In genomic region chr11:109494890-109495770, GRCm38 (mm10) we compare ENCODE assay signal across 10 mouse cellular contexts. TPM values are rescaled to one million over a fixed set of nuclear protein-coding genes. Genes with fewer than 3 reads are reported as not detected.
DNase-seq lines count a peak whose midpoint lies in the region.
"Had no signal": no experiment of that assay in that cellular context is flagged by ENCODE, and none has a peak within 500 bp of the region (broad histone marks: within the 10 kb centered on the region; RNA-seq: fewer than 3 reads in every experiment).

No protein-coding gene starts in this region.

- 53% methylated on average over 24 of the region's 24 CpGs for WGBS in macrophage (ENCODE audit: missing documents)

- no peaks in the 10 kb centered on the region for H3K36me3 ChIP-seq in macrophage (ENCODE audit: inconsistent target)
- H3K36me3 ChIP-seq: neural tube, embryonic 15.5 days had no signal

- peak overlapping the region; percentile 51 for H3K27ac ChIP-seq in macrophage
- H3K27ac ChIP-seq: hindbrain, embryonic 14.5 days; neural tube, embryonic 15.5 days had no signal

- H3K79me2 ChIP-seq in macrophage (ENCODE audit: inconsistent target): no peaks in the 10 kb centered on the region

- peak; percentile 47 for DNase-seq in embryo, embryonic 10.5 days (ENCODE audit: low spot score)
- no peak for DNase-seq in embryo, embryonic 11 days
- DNase-seq in 416B (ENCODE audit: low read depth): peak; percentile 73
- peak; percentile 64 for DNase-seq in kidney, adult 18-20 months
- no peak for DNase-seq in right cerebral cortex, postnatal 4 days
- no peak for DNase-seq in cerebellum, adult 9-10 months
- DNase-seq in right cerebral cortex, postnatal 14 days: no peak

- no peak overlapping the region for H3K4me3 ChIP-seq in macrophage (ENCODE audit: inconsistent target)
- H3K4me3 ChIP-seq: neural tube, embryonic 15.5 days had no signal

RNA-seq across cellular contexts. Expression of gene Slc16a6, which starts 21.7 kb away (rescaled TPM):
- 100 to 1,000 TPM in 25 of 26 experiments, 10 to 100 TPM in 1; 68.8 to 273 (median 190) TPM for total RNA-seq in macrophage (2018; cell fraction: chromatin; rRNA removed)
- 100 to 1,000 TPM in 5 of 26 experiments, 10 to 100 TPM in 21; 41.7 to 127 (median 76.9) TPM for total RNA-seq in macrophage (2018; cell fraction: cytosol; rRNA removed)
- total RNA-seq in macrophage (2018; cell fraction: nucleus; rRNA removed): 100 to 1,000 TPM in 25 of 26 experiments, 10 to 100 TPM in 1; 85.2 to 241 (median 194) TPM
- polyA plus RNA-seq in macrophage (2018): 42.9 to 88.7 TPM (median 63.5 TPM) in 3 replicates

RNA-seq across cellular contexts. Expression of gene Arsg, which starts 22.0 kb away (rescaled TPM):
- total RNA-seq in macrophage (2018; cell fraction: chromatin; rRNA removed): 10 to 100 TPM; 10.1 to 29.8 (median 19.5) TPM
- total RNA-seq in macrophage (2018; cell fraction: cytosol; rRNA removed): 1 to 10 TPM; 1.9 to 5.1 (median 3.2) TPM
- 10 to 100 TPM in 17 of 26 experiments, 1 to 10 TPM in 9; 6.0 to 20.6 (median 11.4) TPM for total RNA-seq in macrophage (2018; cell fraction: nucleus; rRNA removed)
- polyA plus RNA-seq in macrophage (2018): 2.1 to 3.4 TPM (median 2.5 TPM) in 3 replicates

Comparison
In these comparisons a context has a peak if more than half of its experiments do, and no peak if none do; other contexts are left out.
1. DNase-seq: peak in embryo, embryonic 10.5 days (single experiment), 416B (single experiment) and kidney, adult 18-20 months (single experiment); none in embryo, embryonic 11 days (single experiment), right cerebral cortex, postnatal 4 days (single experiment), cerebellum, adult 9-10 months (single experiment) and right cerebral cortex, postnatal 14 days (single experiment).